7 mouse cellular contexts compared by ENCODE assay signal in genomic region chr14:122060642-122061041, GRCm38 (mm10). TPM values are rescaled to one million over a fixed set of nuclear protein-coding genes. Genes with fewer than 3 reads are reported as not detected.
A peak's percentile ranks its signal among the peaks of the same experiment; 100 is the strongest.
DNase-seq lines count a peak whose midpoint lies in the region; ATAC-seq and TF ChIP-seq lines count a peak whose summit lies in the region.

No protein-coding gene starts in this region.

- H3K4me3 ChIP-seq in forebrain, postnatal 0 days (ENCODE audit: low read depth, low read length): no peak overlapping the region
- no peak overlapping the region for H3K4me3 ChIP-seq in small intestine, adult 2 months (ENCODE audit: low read depth, low read length)

- 11% methylated on average over 3 of the region's 3 CpGs for WGBS in forebrain, postnatal 0 days
- 3% methylated on average over 3 of the region's 3 CpGs for WGBS in small intestine, adult 2 months

- no peak overlapping the region for H3K4me2 ChIP-seq in forebrain, postnatal 0 days (ENCODE audit: low read depth)

- peak; percentile 90 for TF ChIP-seq CTCF in forebrain, postnatal 0 days (IDR thresholded peaks at IDR 0.05; ENCODE audit: low read depth)
- TF ChIP-seq CTCF in small intestine, adult 2 months (IDR thresholded peaks at IDR 0.05; ENCODE audit: extremely low read depth, insufficient read length, insufficient replicate concordance, low read depth, low read length): peak; percentile 96; the same call in 1 of the 2 replicates

- TF ChIP-seq POLR2A in small intestine, adult 2 months (IDR thresholded peaks at IDR 0.05; ENCODE audit: low read depth, low read length): no peak

- no peaks in the 10 kb centered on the region for H3K9me3 ChIP-seq in forebrain, postnatal 0 days (ENCODE audit: low read length)

- no peaks in the 10 kb centered on the region for H3K27me3 ChIP-seq in forebrain, postnatal 0 days (ENCODE audit: insufficient read depth, low read length)
- no peaks in the 10 kb centered on the region for H3K27me3 ChIP-seq in small intestine, adult 2 months (ENCODE audit: control insufficient read depth, insufficient read depth, low read length)

- H3K4me1 ChIP-seq in forebrain, postnatal 0 days (ENCODE audit: insufficient read depth): no peaks in the 10 kb centered on the region
- no peaks in the 10 kb centered on the region; the same call in 1 of the 2 replicates for H3K4me1 ChIP-seq in small intestine, adult 2 months (ENCODE audit: control insufficient read depth, insufficient read depth, insufficient read length, low read length)

- DNase-seq in NIH3T3 (ENCODE audit: low read depth): peak; percentile 88
- DNase-seq in cerebellum, adult 11-12 months: peak; percentile 30
- peak; percentile 81 for DNase-seq in forebrain, postnatal 0 days
- peak; percentile 95 for DNase-seq in induced T-regulatory cell, adult 2 months (ENCODE audit: low read depth)
- DNase-seq in left cerebral cortex, adult 8-10 months (ENCODE audit: low spot score in 2 of 2): peak; percentile 44 to 68

- no peaks in the 10 kb centered on the region for H3K36me3 ChIP-seq in forebrain, postnatal 0 days (ENCODE audit: insufficient read depth)
- no peaks in the 10 kb centered on the region for H3K36me3 ChIP-seq in small intestine, adult 2 months (ENCODE audit: control insufficient read depth, insufficient read depth, low read length)

- H3K27ac ChIP-seq in forebrain, postnatal 0 days (ENCODE audit: low read depth, low read length): no peak overlapping the region
- no peak overlapping the region for H3K27ac ChIP-seq in small intestine, adult 2 months (ENCODE audit: insufficient read depth, low read depth, low read length)

- peak; percentile 66 for ATAC-seq in forebrain, postnatal 0 days
- peak; percentile 83 for ATAC-seq in megakaryocyte-erythroid progenitor cell, adult 5-6 weeks (replicated peaks; ENCODE audit: low FRiP score, low TSS enrichment, poor library complexity, severe bottlenecking)

- H3K9ac ChIP-seq in forebrain, postnatal 0 days: no peak overlapping the region

RNA-seq across cellular contexts. Expression of gene Timm8a2, which starts 26.2 kb away (rescaled TPM):
- total RNA-seq in forebrain, postnatal 0 days (2014; rRNA removed): 1.2 TPM in 1 of 2 replicates, not detected in the other
- not detected in 2 replicates for polyA plus RNA-seq in forebrain, postnatal 0 days (2015; fragmentation: Nextera tagmentation; extraction: Ambion mirVana)
- under 1 TPM in 1 of 4 experiments, not detected in 3; 0.44 TPM for total RNA-seq in left cerebral cortex, adult 8-10 months (2022)
- total RNA-seq in megakaryocyte-erythroid progenitor cell, adult 5-6 weeks (2014; fragmentation: Nextera tagmentation): not detected in 2 replicates
- total RNA-seq in megakaryocyte-erythroid progenitor cell, adult 5-6 weeks (2017): not detected in 2 replicates
- not detected in 2 replicates for polyA plus RNA-seq in small intestine, adult 2 months (2012; rRNA removed)

RNA-seq across cellular contexts. Expression of gene Tm9sf2, which starts 46.2 kb away (rescaled TPM):
- 68.7 and 84.3 TPM in 2 replicates for total RNA-seq in forebrain, postnatal 0 days (2014; rRNA removed)
- polyA plus RNA-seq in forebrain, postnatal 0 days (2015; fragmentation: Nextera tagmentation; extraction: Ambion mirVana): 79.1 and 104 TPM in 2 replicates
- total RNA-seq in left cerebral cortex, adult 8-10 months (2022): 100 to 1,000 TPM; 104 to 118 (median 107) TPM
- total RNA-seq in megakaryocyte-erythroid progenitor cell, adult 5-6 weeks (2014; fragmentation: Nextera tagmentation): 41.4 and 48.2 TPM in 2 replicates
- 81.3 and 82.5 TPM in 2 replicates for total RNA-seq in megakaryocyte-erythroid progenitor cell, adult 5-6 weeks (2017)
- 565 and 678 TPM in 2 replicates for polyA plus RNA-seq in small intestine, adult 2 months (2012; rRNA removed)

Comparison
In these comparisons a context has a peak if more than half of its experiments do, and no peak if none do; other contexts are left out.
1. DNase-seq: peak in every context shown above with its lines; median percentile 95 in induced T-regulatory cell, adult 2 months; 88 in NIH3T3; 81 in forebrain, postnatal 0 days; 56 in left cerebral cortex, adult 8-10 months; 30 in cerebellum, adult 11-12 months.